In genomic region chr12:37123763-37124162, GRCm38 (mm10) we compare ENCODE assay signal across 24 mouse cellular contexts. TPM values are rescaled to one million over a fixed set of nuclear protein-coding genes. Genes with fewer than 3 reads are reported as not detected.
DNase-seq lines count a peak whose midpoint lies in the region; ATAC-seq and TF ChIP-seq lines count a peak whose summit lies in the region.
"Had no signal": no experiment of that assay in that cellular context is flagged by ENCODE, and none has a peak within 500 bp of the region (broad histone marks: within the 10 kb centered on the region; RNA-seq: fewer than 3 reads in every experiment).

No protein-coding gene starts in this region.

- H3K79me2 ChIP-seq in heart, adult 2 months (replicated peaks; ENCODE audit: control insufficient read depth, insufficient read depth, low read length): peaks cover 2% of the 10 kb centered on the region; the same call in 1 of the 2 replicates

- H3K9me3 ChIP-seq in heart, embryonic 10.5 days: no peaks in the 10 kb centered on the region
- H3K9me3 ChIP-seq: embryonic facial prominence, embryonic 13.5 days; embryonic facial prominence, embryonic 15.5 days; forebrain, embryonic 13.5 days; forebrain, embryonic 15.5 days had no signal

- H3K36me3 ChIP-seq in heart, adult 2 months (ENCODE audit: control insufficient read depth, insufficient read depth, low read length): peaks cover 15% of the 10 kb centered on the region
- H3K36me3 ChIP-seq in heart, embryonic 10.5 days: no peaks in the 10 kb centered on the region
- H3K36me3 ChIP-seq: embryonic facial prominence, embryonic 13.5 days; embryonic facial prominence, embryonic 15.5 days; forebrain, embryonic 15.5 days had no signal

- TF ChIP-seq EP300 in heart, adult 2 months (IDR thresholded peaks at IDR 0.05; ENCODE audit: insufficient read depth, low read depth, low read length): no peak

- peaks cover 2% of the 10 kb centered on the region for H3K4me1 ChIP-seq in heart, adult 2 months (ENCODE audit: control insufficient read depth, insufficient read depth, low read length)
- H3K4me1 ChIP-seq in heart, embryonic 10.5 days: no peaks in the 10 kb centered on the region
- peaks cover 2% of the 10 kb centered on the region for H3K4me1 ChIP-seq in brown adipose tissue, adult 24 weeks (ENCODE audit: control insufficient read depth, insufficient read depth, insufficient read length, low read length)
- no peaks in the 10 kb centered on the region for H3K4me1 ChIP-seq in embryonic fibroblast, embryonic 13.5 days (ENCODE audit: control insufficient read depth, insufficient read depth, low read length)
- H3K4me1 ChIP-seq: embryonic facial prominence, embryonic 13.5 days; embryonic facial prominence, embryonic 15.5 days; forebrain, embryonic 13.5 days; forebrain, embryonic 15.5 days had no signal

- H3K9ac ChIP-seq in heart, adult 2 months (ENCODE audit: low read depth, low read length): no peak overlapping the region
- H3K9ac ChIP-seq: embryonic facial prominence, embryonic 13.5 days; embryonic facial prominence, embryonic 15.5 days; forebrain, embryonic 13.5 days; forebrain, embryonic 15.5 days; forebrain, postnatal 0 days had no signal

- TF ChIP-seq CTCF in heart, adult 2 months (IDR thresholded peaks at IDR 0.05): no peak
- TF ChIP-seq CTCF in embryonic fibroblast, embryonic 13.5 days (IDR thresholded peaks at IDR 0.05; ENCODE audit: borderline replicate concordance, insufficient read depth, low read length): no peak

- ATAC-seq in megakaryocyte, adult 5-6 weeks (ENCODE audit: poor library complexity, severe bottlenecking): peak; percentile 52; the same call in 1 of the 2 replicates
- no peak for ATAC-seq in monocyte, adult 5-6 weeks (replicated peaks; ENCODE audit: insufficient number of reproducible peaks, low FRiP score, low TSS enrichment, poor library complexity, severe bottlenecking)
- ATAC-seq: forebrain, embryonic 13.5 days; forebrain, embryonic 15.5 days; forebrain, postnatal 0 days had no signal

- peak overlapping the region; percentile 4; the same call in 1 of the 2 replicates for H3K27ac ChIP-seq in heart, adult 2 months
- no peak overlapping the region for H3K27ac ChIP-seq in heart, embryonic 10.5 days
- 0 out of 2 replicates have a peak overlapping the region, but pooled peaks have one; percentile 37 for H3K27ac ChIP-seq in brown adipose tissue, adult 24 weeks (replicated peaks; ENCODE audit: low read depth, low read length)
- H3K27ac ChIP-seq in embryonic fibroblast, embryonic 13.5 days (ENCODE audit: insufficient read depth, low read length): peak overlapping the region; percentile 65; the same call in 1 of the 2 replicates
- H3K27ac ChIP-seq: embryonic facial prominence, embryonic 13.5 days; embryonic facial prominence, embryonic 15.5 days; forebrain, embryonic 13.5 days; forebrain, embryonic 15.5 days had no signal

- intact Hi-C loops in heart, adult 2 months (cut with DNase I): no loop called here

- DNase-seq in heart, adult 2 months: no peak
- no peak for DNase-seq in heart, embryonic 10.5 days (ENCODE audit: low spot score)
- DNase-seq in spleen, postnatal 36 days (ENCODE audit: low spot score in 2 of 2): no peak
- DNase-seq in kidney, postnatal 25 days: no peak
- DNase-seq: adrenal gland, adult 2 months; adrenal gland, postnatal 10 days; adrenal gland, postnatal 25 days; cerebellum, adult 11-12 months; cerebellum, adult 2 months; cerebellum, adult 9-10 months; cerebellum, postnatal 10 days; cerebellum, postnatal 36 days; embryo, embryonic 11 days; forebrain, postnatal 0 days had no signal

- no peaks in the 10 kb centered on the region for H3K27me3 ChIP-seq in heart, adult 2 months (ENCODE audit: control insufficient read depth, insufficient read depth, low read length)
- no peaks in the 10 kb centered on the region for H3K27me3 ChIP-seq in heart, embryonic 10.5 days (ENCODE audit: insufficient read depth, poor library complexity, severe bottlenecking)
- H3K27me3 ChIP-seq: embryonic facial prominence, embryonic 13.5 days; embryonic facial prominence, embryonic 15.5 days; forebrain, embryonic 13.5 days; forebrain, embryonic 15.5 days had no signal

- WGBS in heart, adult 2 months: 64% methylated on average over 2 of the region's 2 CpGs
- WGBS in heart, embryonic 10.5 days: 87% methylated on average over 2 of the region's 2 CpGs

- H3K4me3 ChIP-seq in heart, adult 2 months: no peak overlapping the region
- no peak overlapping the region for H3K4me3 ChIP-seq in heart, embryonic 10.5 days
- no peak overlapping the region for H3K4me3 ChIP-seq in brown adipose tissue, adult 24 weeks (ENCODE audit: insufficient read depth, low read depth, low read length)
- H3K4me3 ChIP-seq in embryonic fibroblast, embryonic 13.5 days (ENCODE audit: insufficient read depth, low read length): no peak overlapping the region
- H3K4me3 ChIP-seq: embryonic facial prominence, embryonic 13.5 days; embryonic facial prominence, embryonic 15.5 days; forebrain, embryonic 13.5 days; forebrain, embryonic 15.5 days had no signal

- TF ChIP-seq POLR2A in heart, adult 2 months (IDR thresholded peaks at IDR 0.05; ENCODE audit: insufficient read depth, low read depth, low read length): no peak
- no peak for TF ChIP-seq POLR2A in embryonic fibroblast, embryonic 13.5 days (IDR thresholded peaks at IDR 0.05; ENCODE audit: low read depth, low read length)

RNA-seq across cellular contexts. Expression of gene Meox2, which starts 15.4 kb away (rescaled TPM):
- total RNA-seq in heart, adult 2 months (2021): 10 to 100 TPM in 1 of 2 experiments, 1 to 10 TPM in 1; 7.3 to 13.4 TPM
- polyA plus RNA-seq in heart, adult 2 months (2012; rRNA removed): 10.2 and 12.1 TPM in 2 replicates
- 0.06 and 0.72 TPM in 2 replicates for polyA plus RNA-seq in heart, embryonic 10.5 days (2016; fragmentation: Nextera tagmentation; extraction: Ambion mirVana)
- 7.4 and 13.9 TPM in 2 replicates for polyA plus RNA-seq in brown adipose tissue, adult 24 weeks (2012; ENCODE audit: insufficient read depth, insufficient read length, missing spikeins)
- 1.0 and 4.4 TPM in 2 replicates for polyA plus RNA-seq in embryonic fibroblast, embryonic 13.5 days (2011; ENCODE audit: insufficient read length, low read depth, missing spikeins)
- total RNA-seq in megakaryocyte, adult 5-6 weeks (2015): not detected in 2 replicates
- not detected in 2 replicates for total RNA-seq in megakaryocyte, adult 5-6 weeks (2017)
- not detected in 3 replicates for total RNA-seq in monocyte, adult 5-6 weeks (2017)
- total RNA-seq: common myeloid progenitor, adult 5-6 weeks; MEL had no signal
- polyA plus RNA-seq: cerebellum, adult 2 months had no signal
